Mouse (Mus musculus): ENCODE data around the gene Il33.

- TF ChIP-seq GATA1 (IDR thresholded peaks at IDR 0.05; ENCODE audit: borderline replicate concordance, low read length), result no peak
- TF ChIP-seq FLI1 (IDR thresholded peaks at IDR 0.05; ENCODE audit: low read length), result no peak
These were observed 21.5 kb downstream of the Il33 start for GRCm38 (mm10) chr19:29946423-29946716.
